Mouse (Mus musculus) midbrain, embryonic 11.5 days (tissue): ENCODE data around the gene Mcm3ap. TPM values are rescaled to one million over a fixed set of nuclear protein-coding genes. Genes with fewer than 3 reads are reported as not detected.

Experiments
- ATAC-seq: fragments of 200-750 bp; cut with Nextera tagmentation; 2 replicates; pipeline ENCODE4 v1.8.0; 2017; ENCODE audit warnings: moderate TSS enrichment, moderate library complexity; ENCODE audit not compliant: low FRiP score
- DNase-seq: peaks from one replicate; pipeline ENCODE4 v3.0.0; 2015; ENCODE audit warnings: low spot score; ENCODE audit errors: missing footprints
- H3K27ac ChIP-seq: fragments of 300-500 bp; sonication (generic); 2 replicates; pipeline ENCODE4 v1.5.1; 2014; ENCODE audit warnings: low read depth, low read length
- H3K27me3 ChIP-seq: fragments of 300-500 bp; sonication (generic); 2 replicates; pipeline ENCODE4 v1.6.1; 2014; ENCODE audit warnings: mild to moderate bottlenecking, low read length, moderate library complexity, mixed read lengths; ENCODE audit not compliant: control insufficient read depth, insufficient read depth
- H3K36me3 ChIP-seq: fragments of 300-500 bp; sonication (generic); 2 replicates; pipeline ENCODE4 v1.6.1; 2014; ENCODE audit warnings: mild to moderate bottlenecking, low read length, moderate library complexity, mixed read lengths; ENCODE audit not compliant: control insufficient read depth, insufficient read depth
- H3K4me1 ChIP-seq: fragments of 300-500 bp; sonication (generic); 2 replicates; pipeline ENCODE4 v1.6.1; 2014; ENCODE audit warnings: low read length; ENCODE audit not compliant: control insufficient read depth, insufficient read depth
- H3K4me2 ChIP-seq: fragments of 300-500 bp; sonication (generic); 2 replicates; pipeline ENCODE4 v1.6.1; 2014; ENCODE audit warnings: mild to moderate bottlenecking, moderate library complexity
- H3K4me3 ChIP-seq: fragments of 300-500 bp; sonication (generic); 2 replicates; pipeline ENCODE4 v1.5.1; 2014; ENCODE audit warnings: low read depth, low read length
- H3K9ac ChIP-seq: fragments of 300-500 bp; sonication (generic); 2 replicates; pipeline ENCODE4 v1.6.1; 2014; ENCODE audit warnings: low read length
- H3K9me3 ChIP-seq: fragments of 300-500 bp; sonication (generic); 2 replicates; pipeline ENCODE4 v1.6.1; 2016; ENCODE audit warnings: low read length; ENCODE audit not compliant: control insufficient read depth
- WGBS: fragments of 180-500 bp; shearing (Covaris S2); extraction: QIAGEN DNeasy Blood & Tissue Kit; methylation state at CpG from one replicate; pipeline ENCODE4 v1.1.7; 2014; 5-methylcytosine and 5-hydroxymethylcytosine counted together
- polyA plus RNA-seq: library from polyadenylated mRNA; unstranded; fragments of >200 nt; fragmentation: Nextera tagmentation; extraction: Ambion mirVana; gene quantifications from 2 replicates; pipeline ENCODE4 v1.2.1, GENCODE M21; 2014

The Mcm3ap gene
- polyA plus RNA-seq, 1 experiment from 2014 or later: 66.8 TPM

DNA sequence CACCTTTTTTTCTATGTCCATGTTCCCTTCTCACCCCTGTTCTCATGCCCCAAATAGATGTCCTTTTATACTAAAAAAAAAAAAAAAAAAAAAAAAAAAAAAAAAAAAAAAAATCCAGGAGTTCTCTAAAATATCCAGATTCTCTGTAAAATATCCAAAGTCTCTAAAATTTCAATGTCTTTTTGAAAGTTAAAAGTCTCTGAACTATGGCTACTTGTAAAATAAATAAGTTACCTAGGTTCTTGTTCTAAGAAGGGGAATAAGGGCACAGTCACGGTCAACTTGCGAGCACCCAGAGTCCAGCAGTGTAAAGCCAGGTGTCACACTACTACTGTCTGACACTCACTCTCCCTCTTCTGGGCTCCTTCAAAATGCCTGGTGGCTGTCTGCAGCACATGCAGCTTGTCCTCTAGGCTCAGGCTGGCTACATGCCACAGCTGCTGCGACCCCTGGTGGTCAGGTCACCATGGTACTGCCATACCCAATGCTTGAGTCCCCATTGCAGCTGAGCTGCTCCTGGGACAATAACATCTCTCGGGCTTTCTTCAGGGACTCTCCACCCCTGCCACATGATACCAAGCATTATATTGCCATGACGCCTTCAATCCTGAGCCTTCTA is 44.3 kb downstream of the Mcm3ap start:
- peak; percentile 83 for ATAC-seq

DNA sequence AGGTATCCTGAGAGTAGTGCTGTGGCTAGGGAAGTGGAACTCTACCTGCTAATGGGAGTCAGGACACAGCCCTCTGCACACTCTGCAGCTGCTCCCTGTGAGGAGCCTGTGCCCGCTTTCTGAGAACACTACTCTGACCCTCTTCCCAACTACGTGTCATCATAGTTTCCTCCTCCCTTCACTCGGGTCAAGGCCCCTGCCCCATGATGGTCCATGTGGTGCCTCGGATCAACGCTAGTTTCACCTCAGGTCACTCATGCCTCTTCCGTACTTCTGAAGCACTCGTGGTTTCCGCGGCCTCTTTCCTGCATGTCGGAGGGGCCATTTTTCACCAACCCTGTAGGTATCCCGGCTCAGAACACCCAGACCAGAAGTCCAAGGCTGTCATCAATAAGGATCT is 62.2 kb downstream of the Mcm3ap start:
- Histone ChIP-seq H3K27ac (peak overlapping the region; percentile 9; the same call in 1 of the 2 replicates), H3K9me3 (no peaks in the 10 kb centered on the region)
- 4% methylated on average over 11 of the region's 11 CpGs for WGBS

More for the DNA sequence above, 44.3 kb downstream of the Mcm3ap start:
- Histone ChIP-seq H3K27ac (no peak overlapping the region), H3K27me3 (no peaks in the 10 kb centered on the region), H3K9ac (no peak overlapping the region), H3K4me3 (no peak overlapping the region), H3K4me1 (no peaks in the 10 kb centered on the region), H3K4me2 (no peak overlapping the region), H3K36me3 (peaks cover 13% of the 10 kb centered on the region), H3K9me3 (no peaks in the 10 kb centered on the region)
- WGBS: 47% methylated on average over 5 of the region's 5 CpGs
- DNase-seq: peak; percentile 94

DNA sequence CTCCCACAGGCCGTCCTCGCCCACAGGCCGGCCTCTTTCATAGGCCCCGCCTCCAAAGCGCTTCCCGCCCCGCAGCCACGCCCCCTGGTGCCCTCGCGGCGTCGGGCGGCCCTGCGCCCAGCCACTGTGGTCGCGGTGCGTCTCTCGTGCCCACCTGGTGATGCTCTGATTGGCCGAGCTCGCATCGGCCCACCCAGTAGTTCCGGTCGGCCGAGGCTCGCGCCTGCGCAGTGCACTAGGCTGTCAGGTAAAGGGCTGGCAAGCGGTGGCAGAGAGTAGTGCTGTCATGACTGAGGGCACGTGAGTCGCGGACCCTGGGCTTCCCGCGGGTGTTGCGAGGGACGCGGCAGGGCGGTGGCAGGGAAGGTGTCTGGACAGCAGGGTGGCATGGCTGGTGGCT is 62.6 kb downstream of the Mcm3ap start, which contains the start of gene Lss:
TSS of gene Lss (plus strand) at position 214 of the 400 bp plus-strand sequence.
- peak within 1 kb of the TSS; percentile 73 for H3K9ac ChIP-seq
- no peaks in the 10 kb centered on the region for H3K9me3 ChIP-seq
- no peaks in the 10 kb centered on the region for H3K27me3 ChIP-seq
- peak; percentile 100 for ATAC-seq
- peak within 1 kb of the TSS; percentile 56 for H3K4me3 ChIP-seq
- WGBS: under 1% methylated on average over 37 of the region's 37 CpGs
- H3K4me2 ChIP-seq: peak within 1 kb of the TSS; percentile 78
- peak within 1 kb of the TSS; percentile 21; the same call in 1 of the 2 replicates for H3K27ac ChIP-seq
- peaks cover 14% of the 10 kb centered on the region for H3K4me1 ChIP-seq
- DNase-seq: peak; percentile 99
- H3K36me3 ChIP-seq: peaks cover 2% of the 10 kb centered on the region; the same call in 1 of the 2 replicates

More for the DNA sequence above, 62.2 kb downstream of the Mcm3ap start:
- Histone ChIP-seq H3K9ac (peak overlapping the region; percentile 59), H3K27me3 (no peaks in the 10 kb centered on the region), H3K4me3 (peak overlapping the region; percentile 56), H3K4me2 (peak overlapping the region; percentile 78), H3K36me3 (peaks cover 2% of the 10 kb centered on the region; the same call in 1 of the 2 replicates), H3K4me1 (peaks cover 14% of the 10 kb centered on the region)
- DNase-seq: no peak
- ATAC-seq: no peak

DNA sequence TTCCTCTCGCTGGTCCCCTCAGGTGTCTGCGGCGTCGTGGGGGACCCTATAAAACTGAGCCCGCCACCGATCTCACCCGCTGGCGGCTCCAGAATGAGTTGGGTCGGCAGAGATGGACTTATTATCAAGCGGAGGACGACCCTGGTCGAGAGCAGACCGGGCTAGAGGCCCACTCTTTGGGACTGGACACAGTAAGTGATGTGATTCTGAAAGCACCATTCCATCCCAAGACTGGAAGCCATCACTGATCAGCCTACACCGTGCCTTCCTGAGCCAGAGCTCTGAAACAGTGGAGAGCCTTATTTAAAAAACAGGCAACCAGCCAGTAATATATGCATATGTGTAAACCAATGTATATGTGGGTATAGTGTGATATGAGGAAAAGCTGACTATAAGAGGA is 63.1 kb downstream of the Mcm3ap start:
- Histone ChIP-seq H3K27me3 (no peaks in the 10 kb centered on the region), H3K9ac (peak overlapping the region; percentile 73), H3K4me3 (peak overlapping the region; percentile 56), H3K4me1 (peaks cover 14% of the 10 kb centered on the region), H3K27ac (peak overlapping the region; percentile 21; the same call in 1 of the 2 replicates), H3K9me3 (no peaks in the 10 kb centered on the region), H3K36me3 (peaks cover 2% of the 10 kb centered on the region; the same call in 1 of the 2 replicates), H3K4me2 (peak overlapping the region; percentile 78)
- ATAC-seq (no peak; the same call in 1 of the 2 replicates), DNase-seq (no peak)
- WGBS: 2% methylated on average over 14 of the region's 14 CpGs

DNA sequence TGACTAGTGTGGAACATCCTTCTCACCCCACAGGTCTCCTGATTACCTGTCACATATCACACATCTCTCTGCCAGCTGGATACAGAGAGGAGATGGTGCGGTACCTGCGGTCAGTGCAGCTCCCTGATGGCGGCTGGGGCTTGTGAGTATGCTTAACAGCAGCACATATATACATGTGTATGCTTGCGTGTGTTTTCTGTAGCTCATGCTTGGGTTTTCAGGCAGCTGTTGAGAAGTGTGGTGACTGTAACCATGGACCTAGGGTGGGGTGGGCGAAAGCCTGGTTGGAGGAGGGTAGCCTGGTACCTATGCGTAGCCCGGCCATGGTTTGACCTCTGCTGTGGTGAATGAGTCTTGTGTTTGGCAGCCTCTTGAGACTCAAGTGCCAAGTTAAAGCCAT is 66.8 kb downstream of the Mcm3ap start:
- no peak overlapping the region for H3K27ac ChIP-seq
- ATAC-seq (no peak), DNase-seq (no peak)
- no peaks in the 10 kb centered on the region for H3K9me3 ChIP-seq
- no peaks in the 10 kb centered on the region for H3K27me3 ChIP-seq
- H3K4me3 ChIP-seq: no peak overlapping the region
- WGBS: 96% methylated on average over 7 of the region's 7 CpGs
- no peak overlapping the region for H3K4me2 ChIP-seq
- peaks cover 13% of the 10 kb centered on the region for H3K4me1 ChIP-seq
- peaks cover 17% of the 10 kb centered on the region for H3K36me3 ChIP-seq
- no peak overlapping the region for H3K9ac ChIP-seq

DNA sequence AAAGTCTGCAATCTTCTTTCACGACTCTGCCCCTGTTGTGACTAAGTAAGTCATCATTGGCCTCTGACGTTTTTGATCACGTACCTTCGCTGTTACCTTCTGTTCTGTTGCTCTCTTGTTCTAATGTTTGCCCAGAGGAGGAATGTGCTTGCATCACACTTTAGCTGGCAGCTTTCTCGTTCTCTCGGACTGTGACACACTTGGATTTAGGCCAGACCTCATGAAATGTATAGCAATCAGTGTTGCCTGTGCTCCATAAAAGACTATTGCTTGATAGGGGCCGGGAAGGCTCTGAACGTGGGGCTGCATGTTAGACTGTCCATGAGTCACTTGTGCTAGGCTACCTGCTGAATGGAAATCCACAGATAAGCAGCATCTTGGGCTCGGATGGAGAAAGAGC is 68.9 kb downstream of the Mcm3ap start:
- no peak overlapping the region for H3K27ac ChIP-seq
- no peaks in the 10 kb centered on the region for H3K9me3 ChIP-seq
- WGBS: 87% methylated on average over 9 of the region's 9 CpGs
- H3K27me3 ChIP-seq: no peaks in the 10 kb centered on the region
- H3K4me1 ChIP-seq: peaks cover 5% of the 10 kb centered on the region; the same call in 1 of the 2 replicates
- peaks cover 34% of the 10 kb centered on the region for H3K36me3 ChIP-seq
- no peak overlapping the region for H3K4me2 ChIP-seq
- no peak overlapping the region for H3K4me3 ChIP-seq
- DNase-seq: no peak
- no peak for ATAC-seq
- no peak overlapping the region for H3K9ac ChIP-seq

DNA sequence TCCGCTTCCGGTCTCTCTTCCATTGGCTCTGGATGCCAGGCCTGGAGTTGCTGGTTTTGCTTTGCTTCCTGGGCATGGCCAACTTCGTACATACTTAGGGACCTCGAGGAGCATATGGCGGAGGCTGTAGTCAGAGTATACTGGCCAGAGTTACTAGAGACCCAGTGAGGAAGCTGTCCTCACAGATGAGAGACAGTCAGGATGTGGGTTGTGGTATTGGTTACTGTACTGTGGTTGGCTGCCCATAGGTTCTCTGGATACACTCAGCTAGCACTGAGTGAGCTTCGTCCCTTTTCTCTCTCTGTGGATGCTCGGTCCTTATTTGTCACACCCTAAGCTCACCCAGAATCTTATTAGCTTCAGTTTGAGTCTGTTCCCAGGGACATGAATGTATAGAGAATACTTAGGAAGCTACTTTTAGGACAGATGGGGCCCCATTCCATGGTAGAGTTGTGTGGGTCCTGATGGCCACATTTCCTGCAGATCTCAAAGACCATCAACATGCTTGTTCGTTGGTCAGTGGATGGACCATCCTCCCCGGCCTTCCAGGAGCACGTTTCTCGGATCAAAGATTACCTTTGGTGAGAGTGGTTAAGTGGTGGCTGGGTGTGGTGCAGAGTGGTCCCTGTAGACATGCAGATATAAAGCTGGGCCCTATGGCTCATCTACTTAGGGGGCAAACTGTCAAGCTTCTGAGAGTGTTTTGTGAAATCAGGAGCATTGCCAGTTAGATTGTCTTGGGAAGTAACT is 72.8 kb downstream of the Mcm3ap start:
- WGBS: 94% methylated on average over 11 of the region's 11 CpGs
- H3K9ac ChIP-seq: no peak overlapping the region
- H3K9me3 ChIP-seq: no peaks in the 10 kb centered on the region
- H3K4me2 ChIP-seq: no peak overlapping the region
- DNase-seq (no peak), ATAC-seq (no peak)
- H3K27me3 ChIP-seq: no peaks in the 10 kb centered on the region
- no peak overlapping the region for H3K4me3 ChIP-seq
- H3K27ac ChIP-seq: no peak overlapping the region
- peaks cover 50% of the 10 kb centered on the region for H3K36me3 ChIP-seq
- H3K4me1 ChIP-seq: no peaks in the 10 kb centered on the region

DNA sequence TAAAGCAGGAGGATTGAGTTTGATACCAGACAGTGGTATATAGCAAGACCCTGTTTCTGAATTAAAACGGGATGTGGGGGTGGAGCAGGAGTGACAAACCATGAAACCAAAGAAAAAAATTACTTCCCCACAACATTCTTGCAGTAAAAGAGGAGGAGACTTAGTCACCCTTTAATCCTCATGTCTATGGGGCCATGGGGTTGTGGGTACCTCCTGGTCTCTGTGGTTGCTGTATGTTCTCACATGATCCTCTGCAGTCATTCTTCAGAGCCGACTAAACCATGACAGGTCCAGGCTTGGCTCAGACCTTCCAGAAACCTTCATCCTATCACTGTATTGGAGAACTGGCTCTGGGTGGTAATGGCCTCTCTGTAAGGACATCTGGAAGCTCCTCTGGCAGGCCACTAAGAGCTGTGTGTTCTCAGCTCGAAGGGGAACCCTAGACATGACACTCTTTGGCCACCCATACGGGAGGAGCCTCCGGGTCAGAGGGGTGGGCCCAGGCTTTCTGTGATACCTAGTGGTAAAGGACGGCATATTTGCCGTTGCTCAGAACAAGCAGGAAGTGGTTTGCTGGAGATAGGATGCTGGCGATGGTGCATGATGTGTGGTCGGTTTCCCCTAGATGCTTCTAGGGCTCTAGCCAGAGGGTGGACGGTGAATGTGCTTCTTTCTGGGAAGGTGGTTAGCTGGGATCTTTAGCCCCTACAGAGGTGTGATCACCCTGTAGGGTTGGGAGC is 74.1 kb downstream of the Mcm3ap start:
- no peak overlapping the region for H3K27ac ChIP-seq
- no peaks in the 10 kb centered on the region for H3K9me3 ChIP-seq
- no peak overlapping the region for H3K4me3 ChIP-seq
- H3K4me2 ChIP-seq: no peak overlapping the region
- ATAC-seq (no peak), DNase-seq (no peak)
- H3K4me1 ChIP-seq: no peaks in the 10 kb centered on the region
- peaks cover 56% of the 10 kb centered on the region for H3K36me3 ChIP-seq
- WGBS: 91% methylated on average over 10 of the region's 10 CpGs
- H3K27me3 ChIP-seq: no peaks in the 10 kb centered on the region
- H3K9ac ChIP-seq: no peak overlapping the region
